Mouse (Mus musculus) liver, embryonic 14.5 days (tissue): ENCODE data around the gene Ankrd33b.

Experiments
- CTCF ChIP-seq: IDR thresholded peaks from 2 replicates; pipeline ENCODE4 v1.5.1; 2016; ENCODE audit warnings: antibody characterized with exemption, low read depth, control low read depth
- EP300 ChIP-seq: IDR thresholded peaks from 2 replicates; pipeline ENCODE4 v1.6.1; 2016; ENCODE audit warnings: antibody characterized with exemption, low read depth

DNA sequence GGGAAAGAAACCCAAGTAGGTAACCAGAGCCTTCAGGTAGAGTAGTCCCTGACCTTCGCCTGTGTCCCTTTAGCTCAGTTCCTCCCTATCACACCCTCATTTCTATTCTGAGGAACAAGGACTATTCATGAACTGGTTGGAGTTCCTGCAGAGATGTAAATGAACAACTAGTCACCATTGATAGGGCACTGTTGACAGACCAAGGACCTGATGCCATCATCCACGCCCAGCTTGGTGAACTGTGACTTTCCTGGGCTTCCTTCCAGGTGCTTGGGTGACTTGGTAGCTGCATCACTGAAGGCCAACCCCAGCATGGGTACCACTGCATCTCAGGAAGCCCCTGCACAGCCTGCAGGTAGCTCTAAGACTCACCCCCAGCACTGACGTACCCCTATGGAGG is 85.2 kb downstream of the Ankrd33b start:
- TF ChIP-seq CTCF, result no peak
- TF ChIP-seq EP300, result no peak
